Mouse (Mus musculus): ENCODE measurements around the gene Dnajc3. TPM values are rescaled to one million over a fixed set of nuclear protein-coding genes. Genes with fewer than 3 reads are reported as not detected.

The Dnajc3 gene
- polyA plus RNA-seq, 1 experiment from 2014 or later = 25.3 TPM

DNA sequence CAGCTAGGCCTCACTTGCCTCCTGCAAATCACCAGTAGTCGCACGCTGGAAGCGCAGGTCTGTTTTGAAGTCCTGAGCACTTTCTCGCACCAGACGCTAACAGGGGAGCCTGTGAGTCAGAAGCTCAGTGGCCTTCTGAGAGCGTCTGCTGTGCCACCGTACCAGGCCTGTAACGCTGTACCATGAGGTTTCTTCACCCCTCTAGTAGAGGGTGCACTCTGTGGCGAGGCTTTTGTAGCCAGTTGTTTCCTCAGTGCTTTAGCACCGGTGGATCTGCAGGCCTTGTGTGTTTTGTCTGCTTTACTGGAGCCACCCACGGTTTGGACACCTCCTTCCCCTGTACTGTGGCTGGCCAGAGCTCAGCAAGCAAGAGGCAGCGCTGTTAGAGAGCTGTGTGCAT is 4.3 kb downstream of the Dnajc3 start:
- Histone ChIP-seq H3K4me2 (replicated peaks) (no peak overlapping the region), H3K4me1 (replicated peaks; ENCODE audit: control insufficient read depth, insufficient read depth, low read length) (peaks cover 10% of the 10 kb centered on the region), H3K27me3 (ENCODE audit: control insufficient read depth, insufficient read depth, low read length) (no peaks in the 10 kb centered on the region), H3K36me3 (replicated peaks; ENCODE audit: control insufficient read depth, insufficient read depth) (no peaks in the 10 kb centered on the region), H3K27ac (no peak overlapping the region), H3K4me3 (replicated peaks; ENCODE audit: low read length) (no peak overlapping the region), H3K9ac (no peak overlapping the region), H3K9me3 (ENCODE audit: control insufficient read depth, low read length) (no peaks in the 10 kb centered on the region)
- ATAC-seq (ENCODE audit: low FRiP score) (no peak), DNase-seq (ENCODE audit: low spot score) (no peak)
- 40% methylated on average over 12 of the region's 12 CpGs for WGBS

DNA sequence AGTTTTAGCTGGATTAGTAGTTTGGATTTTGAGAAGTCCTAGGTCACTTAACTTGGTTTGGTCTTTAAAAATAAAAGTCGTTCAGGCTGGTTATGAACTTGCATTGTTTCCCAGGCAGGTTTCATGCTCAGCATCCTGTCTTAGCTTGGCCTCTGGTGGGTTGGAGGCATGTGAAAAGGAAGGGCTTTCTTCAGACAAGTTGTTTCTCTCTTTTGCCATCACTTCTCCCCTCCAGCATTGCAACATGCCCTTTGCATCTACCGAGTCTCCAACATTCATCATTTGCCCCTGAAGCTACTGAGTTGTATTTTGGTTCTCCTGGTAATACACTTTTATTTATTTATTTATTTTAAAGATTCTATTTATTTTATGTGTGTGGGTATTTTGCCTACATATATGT is 6.9 kb downstream of the Dnajc3 start:
- Histone ChIP-seq H3K4me3 (replicated peaks; ENCODE audit: low read length) (no peak overlapping the region), H3K4me2 (replicated peaks) (no peak overlapping the region), H3K4me1 (replicated peaks; ENCODE audit: control insufficient read depth, insufficient read depth, low read length) (no peaks in the 10 kb centered on the region; the same call in 1 of the 2 replicates), H3K9ac (no peak overlapping the region), H3K27ac (no peak overlapping the region), H3K36me3 (replicated peaks; ENCODE audit: control insufficient read depth, insufficient read depth) (no peaks in the 10 kb centered on the region), H3K27me3 (ENCODE audit: control insufficient read depth, insufficient read depth, low read length) (no peaks in the 10 kb centered on the region), H3K9me3 (ENCODE audit: control insufficient read depth, low read length) (no peaks in the 10 kb centered on the region)
- 87% methylated on average over 2 of the region's 2 CpGs for WGBS
- ATAC-seq (ENCODE audit: low FRiP score) = no peak
- DNase-seq (ENCODE audit: low spot score) = no peak

DNA sequence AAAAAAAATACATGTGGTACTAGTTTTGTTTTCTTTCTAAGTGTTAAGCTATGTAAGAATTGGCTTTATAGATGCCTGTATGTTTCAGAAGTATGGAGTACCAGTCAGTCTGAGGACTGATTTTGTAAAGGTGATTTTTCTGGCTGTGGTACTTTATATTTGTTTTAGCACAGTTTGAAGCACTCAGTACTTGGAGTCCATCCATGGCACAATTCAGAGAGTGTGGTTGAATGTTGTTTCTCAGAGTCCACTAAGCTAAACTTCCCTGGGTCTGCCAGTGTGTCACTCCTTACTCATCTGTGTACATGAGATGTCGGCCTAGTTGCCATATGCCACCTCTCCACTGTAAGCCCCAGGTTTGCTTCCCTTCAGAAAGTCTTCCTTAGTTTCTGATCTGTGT is 11.1 kb downstream of the Dnajc3 start:
- WGBS = 92% methylated on average over 1 of the region's 1 CpGs
- Histone ChIP-seq H3K27ac (no peak overlapping the region), H3K4me3 (replicated peaks; ENCODE audit: low read length) (no peak overlapping the region), H3K36me3 (replicated peaks; ENCODE audit: control insufficient read depth, insufficient read depth) (0 out of 2 replicates have a peak, but pooled peaks cover under 1% of the 10 kb centered on the region), H3K27me3 (ENCODE audit: control insufficient read depth, insufficient read depth, low read length) (no peaks in the 10 kb centered on the region), H3K9ac (no peak overlapping the region), H3K9me3 (ENCODE audit: control insufficient read depth, low read length) (no peaks in the 10 kb centered on the region), H3K4me2 (replicated peaks) (no peak overlapping the region), H3K4me1 (replicated peaks; ENCODE audit: control insufficient read depth, insufficient read depth, low read length) (no peaks in the 10 kb centered on the region)
- ATAC-seq (ENCODE audit: low FRiP score) (no peak), DNase-seq (ENCODE audit: low spot score) (no peak)

DNA sequence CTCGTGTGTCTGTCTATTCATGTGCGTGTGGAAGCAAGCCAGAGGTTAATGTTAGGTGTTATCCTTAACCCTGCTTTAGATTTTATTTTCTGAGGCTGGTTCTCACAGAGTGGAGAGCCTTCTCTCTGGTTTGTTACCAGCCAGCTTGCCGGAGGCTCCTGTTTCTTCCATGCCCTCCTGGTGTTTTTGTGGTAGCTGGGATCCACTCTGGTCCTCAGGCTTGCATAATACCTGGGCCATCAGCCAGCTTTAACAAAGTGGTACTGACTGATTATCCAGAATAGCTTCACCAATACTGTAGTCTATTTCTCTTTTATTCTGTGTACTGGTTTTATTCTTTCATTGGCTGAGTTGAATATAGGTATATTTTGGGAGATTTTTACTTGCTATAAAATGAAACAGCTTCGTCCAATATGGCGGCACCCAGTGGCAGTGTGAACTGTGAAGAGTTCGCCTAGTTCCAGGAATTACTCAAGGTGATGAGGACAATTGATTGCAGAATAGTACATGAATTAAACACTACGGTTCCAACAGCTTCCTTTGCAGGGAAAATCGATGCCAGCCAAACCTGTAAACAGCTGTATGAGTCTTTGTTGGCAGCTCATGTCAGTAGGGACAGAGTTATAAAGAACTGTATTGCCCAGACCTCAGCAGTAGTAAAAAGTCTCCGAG is 14.3 kb downstream of the Dnajc3 start:
- ATAC-seq (ENCODE audit: low FRiP score) (no peak), DNase-seq (ENCODE audit: low spot score) (no peak)
- Histone ChIP-seq H3K27ac (no peak overlapping the region), H3K9ac (no peak overlapping the region), H3K4me3 (replicated peaks; ENCODE audit: low read length) (no peak overlapping the region), H3K36me3 (replicated peaks; ENCODE audit: control insufficient read depth, insufficient read depth) (peaks cover 11% of the 10 kb centered on the region), H3K9me3 (ENCODE audit: control insufficient read depth, low read length) (no peaks in the 10 kb centered on the region), H3K4me1 (replicated peaks; ENCODE audit: control insufficient read depth, insufficient read depth, low read length) (no peaks in the 10 kb centered on the region), H3K4me2 (replicated peaks) (no peak overlapping the region), H3K27me3 (ENCODE audit: control insufficient read depth, insufficient read depth, low read length) (no peaks in the 10 kb centered on the region)
- 96% methylated on average over 9 of the region's 9 CpGs for WGBS

DNA sequence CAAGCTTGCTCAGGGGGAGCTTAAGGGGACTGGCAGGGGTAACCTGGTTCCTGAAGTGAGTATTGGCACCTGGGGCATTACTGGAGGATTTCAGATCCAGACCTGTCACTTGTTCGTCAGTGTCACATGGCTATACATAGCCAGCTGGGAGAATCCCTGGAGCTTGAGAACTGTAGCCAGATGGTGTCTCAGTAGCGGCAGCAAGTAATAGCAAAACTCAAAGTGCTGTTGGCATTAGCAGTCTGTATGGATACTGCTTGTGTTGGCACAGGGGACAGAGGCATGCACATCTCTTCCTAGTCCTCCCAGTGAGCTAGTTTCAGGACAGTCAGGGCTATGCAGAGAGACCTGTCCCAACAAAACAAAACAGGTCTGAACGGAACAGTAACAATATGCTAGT is 20.2 kb downstream of the Dnajc3 start:
- no peak for DNase-seq (ENCODE audit: low spot score)
- Histone ChIP-seq H3K9ac (no peak overlapping the region), H3K9me3 (ENCODE audit: control insufficient read depth, low read length) (no peaks in the 10 kb centered on the region), H3K4me1 (replicated peaks; ENCODE audit: control insufficient read depth, insufficient read depth, low read length) (no peaks in the 10 kb centered on the region), H3K4me2 (replicated peaks) (no peak overlapping the region), H3K36me3 (replicated peaks; ENCODE audit: control insufficient read depth, insufficient read depth) (peaks cover 48% of the 10 kb centered on the region), H3K4me3 (replicated peaks; ENCODE audit: low read length) (no peak overlapping the region), H3K27me3 (ENCODE audit: control insufficient read depth, insufficient read depth, low read length) (no peaks in the 10 kb centered on the region), H3K27ac (no peak overlapping the region)
- WGBS = 88% methylated on average over 3 of the region's 3 CpGs
- no peak for ATAC-seq (ENCODE audit: low FRiP score)

DNA sequence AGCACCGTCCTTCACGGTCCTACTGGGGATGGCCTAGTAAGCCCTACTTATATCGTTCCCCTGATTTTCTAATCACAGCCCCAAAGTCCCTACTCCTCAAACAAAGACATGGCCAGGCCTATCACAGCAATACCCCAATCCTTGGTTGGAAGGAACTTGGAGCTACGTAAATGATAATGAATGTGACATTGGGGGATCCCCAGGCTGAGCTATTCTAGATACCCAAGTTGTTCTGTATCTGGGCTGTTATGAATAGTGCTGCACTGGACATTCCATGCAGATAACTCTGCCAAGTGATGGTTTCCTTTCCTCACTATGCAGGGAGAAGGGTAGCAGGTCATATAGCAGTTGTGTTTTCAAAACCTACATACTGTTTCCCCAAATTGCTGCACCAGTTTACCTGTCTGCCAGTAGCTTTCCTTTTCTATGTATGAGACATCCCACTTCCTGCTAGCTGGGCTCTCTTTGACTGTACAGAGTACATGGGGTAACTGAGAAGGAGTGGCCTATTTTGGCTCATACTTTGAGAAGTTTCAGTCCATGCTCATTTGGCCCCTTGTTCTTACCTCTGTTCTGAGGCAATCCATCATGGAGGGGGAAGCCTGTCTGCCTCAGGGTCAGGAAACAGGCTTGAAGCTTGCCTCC is 27.7 kb downstream of the Dnajc3 start:
- ATAC-seq (ENCODE audit: low FRiP score) (no peak), DNase-seq (ENCODE audit: low spot score) (no peak)
- H3K4me3 ChIP-seq (replicated peaks; ENCODE audit: low read length) = no peak overlapping the region
- H3K27ac ChIP-seq = no peak overlapping the region
- H3K36me3 ChIP-seq (replicated peaks; ENCODE audit: control insufficient read depth, insufficient read depth) = peaks cover 43% of the 10 kb centered on the region
- H3K27me3 ChIP-seq (ENCODE audit: control insufficient read depth, insufficient read depth, low read length) = no peaks in the 10 kb centered on the region
- no peaks in the 10 kb centered on the region for H3K9me3 ChIP-seq (ENCODE audit: control insufficient read depth, low read length)
- no peak overlapping the region for H3K4me2 ChIP-seq (replicated peaks)
- no peak overlapping the region for H3K9ac ChIP-seq
- WGBS = 97% methylated on average over 4 of the region's 4 CpGs
- H3K4me1 ChIP-seq (replicated peaks; ENCODE audit: control insufficient read depth, insufficient read depth, low read length) = no peaks in the 10 kb centered on the region

DNA sequence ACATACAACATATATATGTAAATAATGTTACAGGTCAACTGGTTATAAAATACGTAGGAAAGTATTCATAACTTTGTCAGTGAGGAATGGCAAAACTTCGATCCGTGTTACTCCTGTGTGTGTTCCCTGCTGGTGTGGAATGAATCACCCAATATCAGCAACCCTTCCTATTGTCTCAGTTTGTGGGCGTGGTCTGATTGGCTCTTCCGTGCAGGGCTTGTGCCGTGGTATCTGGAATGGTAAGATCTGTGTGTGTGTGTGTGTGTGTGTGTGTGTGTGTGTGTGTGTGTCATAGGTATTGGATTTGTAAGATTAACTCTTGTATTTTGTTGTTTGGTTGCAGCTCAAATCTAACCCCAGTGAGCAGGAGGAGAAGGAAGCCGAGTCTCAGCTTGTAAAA is 29.9 kb downstream of the Dnajc3 start:
- H3K27ac ChIP-seq = no peak overlapping the region
- no peaks in the 10 kb centered on the region for H3K4me1 ChIP-seq (replicated peaks; ENCODE audit: control insufficient read depth, insufficient read depth, low read length)
- no peaks in the 10 kb centered on the region for H3K9me3 ChIP-seq (ENCODE audit: control insufficient read depth, low read length)
- H3K4me2 ChIP-seq (replicated peaks) = no peak overlapping the region
- no peak for ATAC-seq (ENCODE audit: low FRiP score)
- H3K36me3 ChIP-seq (replicated peaks; ENCODE audit: control insufficient read depth, insufficient read depth) = peaks cover 44% of the 10 kb centered on the region
- DNase-seq (ENCODE audit: low spot score) = no peak
- no peaks in the 10 kb centered on the region for H3K27me3 ChIP-seq (ENCODE audit: control insufficient read depth, insufficient read depth, low read length)
- 85% methylated on average over 7 of the region's 7 CpGs for WGBS
- H3K4me3 ChIP-seq (replicated peaks; ENCODE audit: low read length) = no peak overlapping the region
- H3K9ac ChIP-seq = no peak overlapping the region

DNA sequence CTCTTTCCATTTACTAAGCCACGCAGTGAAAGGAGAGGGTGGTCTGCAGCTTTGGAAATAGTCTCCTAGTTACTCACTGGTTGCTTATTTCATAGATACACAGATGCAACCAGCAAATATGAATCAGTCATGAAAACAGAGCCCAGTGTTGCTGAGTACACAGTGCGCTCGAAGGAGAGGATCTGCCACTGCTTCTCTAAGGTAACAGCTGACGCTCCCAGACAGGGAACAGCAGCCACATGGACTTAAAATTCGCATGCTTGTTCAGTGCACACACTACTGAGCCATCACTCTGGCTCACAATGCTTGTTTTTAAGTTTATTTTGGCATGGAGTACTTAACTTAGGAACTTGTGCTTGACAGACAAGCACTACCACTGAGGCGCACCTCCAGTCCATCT is 34.5 kb downstream of the Dnajc3 start:
- Histone ChIP-seq H3K27ac (no peak overlapping the region), H3K4me1 (replicated peaks; ENCODE audit: control insufficient read depth, insufficient read depth, low read length) (no peaks in the 10 kb centered on the region), H3K27me3 (ENCODE audit: control insufficient read depth, insufficient read depth, low read length) (no peaks in the 10 kb centered on the region), H3K9me3 (ENCODE audit: control insufficient read depth, low read length) (no peaks in the 10 kb centered on the region), H3K36me3 (replicated peaks; ENCODE audit: control insufficient read depth, insufficient read depth) (peaks cover 83% of the 10 kb centered on the region), H3K4me3 (replicated peaks; ENCODE audit: low read length) (no peak overlapping the region), H3K4me2 (replicated peaks) (no peak overlapping the region), H3K9ac (no peak overlapping the region)
- DNase-seq (ENCODE audit: low spot score) (no peak), ATAC-seq (ENCODE audit: low FRiP score) (no peak)
- 95% methylated on average over 6 of the region's 6 CpGs for WGBS

DNA sequence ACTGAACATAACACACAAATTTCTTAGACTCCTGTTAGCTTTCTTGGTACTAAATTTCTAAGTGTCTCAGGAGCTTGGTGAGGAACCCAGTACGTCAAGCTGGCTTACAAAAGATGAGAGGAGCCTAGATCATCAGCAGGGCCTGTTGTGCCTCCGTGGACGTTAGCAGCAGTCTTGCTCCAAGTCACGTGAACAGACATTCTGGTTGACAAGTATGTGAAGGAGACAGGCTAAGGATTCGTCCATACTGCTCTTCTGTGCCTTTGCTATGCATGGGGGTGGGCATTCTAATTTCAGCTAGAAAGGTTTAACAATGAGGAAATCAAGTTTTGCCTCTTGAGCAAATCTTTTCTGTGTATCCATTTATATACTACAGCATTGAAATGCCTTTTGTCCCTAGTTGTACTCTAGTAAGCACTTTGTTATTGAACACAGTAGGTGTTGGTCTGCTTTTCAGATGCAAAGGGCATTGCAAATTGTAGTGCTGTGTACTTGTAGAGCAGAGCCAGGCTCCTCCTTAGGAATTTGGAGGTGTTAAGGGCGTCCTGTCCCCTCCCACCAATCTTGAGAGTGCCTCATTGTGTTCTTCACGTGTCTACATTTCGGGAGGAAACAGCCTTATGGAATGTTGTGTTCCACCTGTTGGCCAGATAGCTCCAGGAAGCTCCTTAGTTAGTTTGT is 39.5 kb downstream of the Dnajc3 start:
- ATAC-seq (ENCODE audit: low FRiP score) (no peak), DNase-seq (ENCODE audit: low spot score) (no peak)
- Histone ChIP-seq H3K36me3 (replicated peaks; ENCODE audit: control insufficient read depth, insufficient read depth) (peaks cover 78% of the 10 kb centered on the region), H3K4me2 (replicated peaks) (no peak overlapping the region), H3K4me3 (replicated peaks; ENCODE audit: low read length) (no peak overlapping the region), H3K9ac (no peak overlapping the region), H3K9me3 (ENCODE audit: control insufficient read depth, low read length) (no peaks in the 10 kb centered on the region), H3K27me3 (ENCODE audit: control insufficient read depth, insufficient read depth, low read length) (no peaks in the 10 kb centered on the region), H3K27ac (no peak overlapping the region), H3K4me1 (replicated peaks; ENCODE audit: control insufficient read depth, insufficient read depth, low read length) (no peaks in the 10 kb centered on the region)
- 72% methylated on average over 8 of the region's 8 CpGs for WGBS

All from hindbrain, embryonic 14.5 days (tissue).